8 mouse cellular contexts compared by ENCODE assay signal in genomic region chr4:126533729-126534070, GRCm38 (mm10). TPM values are rescaled to one million over a fixed set of nuclear protein-coding genes. Genes with fewer than 3 reads are reported as not detected.
DNase-seq lines count a peak whose midpoint lies in the region; ATAC-seq and TF ChIP-seq lines count a peak whose summit lies in the region.

No protein-coding gene starts in this region.

- H3K4me3 ChIP-seq in heart, adult 2 months, result peak overlapping the region; percentile 59
- H3K4me3 ChIP-seq in testis, adult 2 months (ENCODE audit: control insufficient read depth, low read depth, low read length), result peak overlapping the region; percentile 95
- H3K4me3 ChIP-seq in liver, embryonic 12.5 days, result peak overlapping the region; percentile 73

- TF ChIP-seq POLR2A in heart, adult 2 months (IDR thresholded peaks at IDR 0.05; ENCODE audit: insufficient read depth, low read depth, low read length), result no peak
- no peak for TF ChIP-seq POLR2A in testis, adult 2 months (IDR thresholded peaks at IDR 0.05; ENCODE audit: control insufficient read depth, low read depth, low read length)

- peaks cover 2% of the 10 kb centered on the region for H3K36me3 ChIP-seq in heart, adult 2 months (ENCODE audit: control insufficient read depth, insufficient read depth, low read length)
- H3K36me3 ChIP-seq in testis, adult 2 months (ENCODE audit: control insufficient read depth, insufficient read depth, low read length), result no peaks in the 10 kb centered on the region
- no peaks in the 10 kb centered on the region for H3K36me3 ChIP-seq in liver, embryonic 12.5 days

- TF ChIP-seq EP300 in heart, adult 2 months (IDR thresholded peaks at IDR 0.05; ENCODE audit: insufficient read depth, low read depth, low read length), result no peak

- H3K27me3 ChIP-seq in heart, adult 2 months (ENCODE audit: control insufficient read depth, insufficient read depth, low read length), result no peaks in the 10 kb centered on the region; the same call in 1 of the 2 replicates
- no peaks in the 10 kb centered on the region for H3K27me3 ChIP-seq in testis, adult 2 months (ENCODE audit: control insufficient read depth, insufficient read depth, low read length)
- H3K27me3 ChIP-seq in liver, embryonic 12.5 days (replicated peaks), result peaks cover 57% of the 10 kb centered on the region

- no peak for TF ChIP-seq CTCF in heart, adult 2 months (IDR thresholded peaks at IDR 0.05)
- TF ChIP-seq CTCF in testis, adult 2 months (IDR thresholded peaks at IDR 0.05; ENCODE audit: control insufficient read depth, insufficient read depth, insufficient replicate concordance, low read depth, low read length), result no peak

- H3K9ac ChIP-seq in heart, adult 2 months (ENCODE audit: low read depth, low read length), result peak overlapping the region; percentile 99
- H3K9ac ChIP-seq in liver, embryonic 12.5 days, result peak overlapping the region; percentile 68; the same call in 1 of the 2 replicates

- peak overlapping the region; percentile 90 for H3K4me2 ChIP-seq in liver, embryonic 12.5 days

- 0 out of 2 replicates have a peak, but pooled peaks have one; percentile 24 for ATAC-seq in liver, embryonic 12.5 days

- H3K9me3 ChIP-seq in liver, embryonic 12.5 days (replicated peaks), result no peaks in the 10 kb centered on the region

- intact Hi-C loops in heart, adult 2 months (cut with DNase I), result no loop called here
- intact Hi-C loops in heart, postnatal 25 days (cut with DNase I), result no loop called here

- H3K4me1 ChIP-seq in heart, adult 2 months (ENCODE audit: control insufficient read depth, insufficient read depth, low read length), result peaks cover 4% of the 10 kb centered on the region
- peaks cover 11% of the 10 kb centered on the region for H3K4me1 ChIP-seq in testis, adult 2 months (ENCODE audit: control insufficient read depth, insufficient read depth, low read length)
- H3K4me1 ChIP-seq in liver, embryonic 12.5 days, result 0 out of 2 replicates have a peak, but pooled peaks cover 13% of the 10 kb centered on the region

- H3K27ac ChIP-seq in heart, adult 2 months, result peak overlapping the region; percentile 57; the same call in 1 of the 2 replicates
- H3K27ac ChIP-seq in testis, adult 2 months (ENCODE audit: control insufficient read depth, insufficient read depth, low read depth, low read length), result no peak overlapping the region; the same call in 1 of the 2 replicates
- no peak overlapping the region for H3K27ac ChIP-seq in liver, embryonic 12.5 days

- WGBS in heart, adult 2 months, result 18% methylated on average over 7 of the region's 7 CpGs
- WGBS in liver, embryonic 12.5 days (ENCODE audit: insufficient replicate concordance), result 18% methylated on average over 6 of the region's 7 CpGs

- no peak for DNase-seq in heart, adult 2 months
- no peak for DNase-seq in heart, postnatal 25 days (ENCODE audit: low spot score)
- no peak for DNase-seq in testis, postnatal 10 days (ENCODE audit: low spot score)
- no peak for DNase-seq in embryo, embryonic 9.5 days (ENCODE audit: extremely low spot score)
- no peak for DNase-seq in T-cell, adult 2 months (ENCODE audit: low spot score)
- no peak for DNase-seq in right cerebral cortex, postnatal 14 days

- H3K79me2 ChIP-seq in heart, adult 2 months (replicated peaks; ENCODE audit: control insufficient read depth, insufficient read depth, low read length), result no peaks in the 10 kb centered on the region

RNA-seq across cellular contexts. Expression of gene Ago4, which starts 0.4 kb away (rescaled TPM):
- 10 to 100 TPM in 1 of 2 experiments, 1 to 10 TPM in 1; 9.6 to 11.7 TPM for total RNA-seq in heart, adult 2 months (2021)
- polyA plus RNA-seq in heart, adult 2 months (2012; rRNA removed), result 2.2 and 4.2 TPM in 2 replicates
- total RNA-seq in heart, postnatal 25 days (2021), result 1 to 10 TPM; 7.5 to 7.9 TPM
- polyA plus RNA-seq in testis, adult 2 months (2012; rRNA removed), result 4.7 and 5.1 TPM in 2 replicates
- 0.23 and 0.37 TPM in 2 replicates for polyA plus RNA-seq in liver, embryonic 12.5 days (2016; fragmentation: Nextera tagmentation; extraction: Ambion mirVana)

RNA-seq across cellular contexts. Expression of gene Clspn, which starts 23.0 kb away (rescaled TPM):
- total RNA-seq in heart, adult 2 months (2021), result under 1 TPM in 1 of 2 experiments, not detected in 1; 0.37 TPM
- 0.14 and 0.32 TPM in 2 replicates for polyA plus RNA-seq in heart, adult 2 months (2012; rRNA removed)
- total RNA-seq in heart, postnatal 25 days (2021), result 1 to 10 TPM in 1 of 2 experiments, under 1 TPM in 1; 0.64 to 1.1 TPM
- 1.6 and 2.2 TPM in 2 replicates for polyA plus RNA-seq in testis, adult 2 months (2012; rRNA removed)
- polyA plus RNA-seq in liver, embryonic 12.5 days (2016; fragmentation: Nextera tagmentation; extraction: Ambion mirVana), result 44.4 and 44.5 TPM in 2 replicates

Comparison
In these comparisons a context has a peak if more than half of its experiments do, and no peak if none do; other contexts are left out.
1. RNA of gene Clspn, which starts 23.0 kb away (polyA plus RNA-seq): 44.4 to 44.5 TPM in liver, embryonic 12.5 days; 1.6 to 2.2 TPM in testis, adult 2 months and 0.14 to 0.32 TPM in heart, adult 2 months; every median in the first group is over 10 times any median in the second.
2. Peak in every context shown above with its lines, with median percentiles within 50 percentile points of each other: H3K4me3 ChIP-seq.